Mouse (Mus musculus): Measurements from ENCODE around the gene Grm1. TPM values are rescaled to one million over a fixed set of nuclear protein-coding genes. Genes with fewer than 3 reads are reported as not detected.
"Not testable (repeated sequence)": the region's sequence is repeated elsewhere in the genome, so short reads cannot be mapped to it uniquely, and the experiment has no call there.

Grm1 gene
- total RNA-seq (2022) = under 1 TPM; 0.03 to 0.62 (median 0.15) TPM

DNA sequence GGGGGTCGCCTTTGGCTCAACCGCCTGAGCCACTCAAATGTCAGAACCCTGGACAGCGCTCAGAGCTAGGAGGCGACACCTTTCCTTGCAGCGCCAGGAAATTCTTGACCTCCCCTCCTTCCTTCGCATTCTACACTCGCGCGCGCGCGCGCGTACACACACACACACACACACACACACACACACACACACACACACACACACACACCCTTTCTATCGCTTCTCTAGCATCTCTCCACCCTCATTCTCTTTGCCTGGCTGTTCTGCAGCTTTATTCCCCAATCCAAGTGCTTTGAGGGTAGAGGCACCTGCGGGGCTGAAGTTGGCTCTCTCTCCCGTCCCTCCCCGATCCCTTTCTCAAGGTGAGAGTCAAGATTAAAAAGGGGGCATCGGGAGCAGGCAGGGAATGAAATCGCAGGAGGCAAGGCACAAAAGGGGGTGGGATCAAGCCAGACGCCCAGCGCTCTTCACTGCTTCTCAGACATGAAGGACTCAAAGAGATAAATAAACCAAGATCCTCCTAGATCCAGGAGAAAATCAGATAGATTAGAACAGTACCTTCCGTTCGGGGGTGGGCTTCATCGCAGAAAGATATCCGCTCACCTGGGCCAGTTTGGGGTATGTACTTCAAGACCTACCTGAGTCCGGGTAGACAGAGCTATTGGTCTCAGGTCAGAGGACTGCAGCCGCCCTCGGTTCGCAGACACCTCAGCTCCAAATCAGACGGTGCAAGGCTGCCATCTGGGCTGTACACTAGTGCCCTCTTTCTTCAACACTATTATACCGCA is at the start of gene Grm1:
TSS of gene Grm1 (minus strand) at position 746 of the 788 bp plus-strand sequence.
- no peak for DNase-seq

DNA sequence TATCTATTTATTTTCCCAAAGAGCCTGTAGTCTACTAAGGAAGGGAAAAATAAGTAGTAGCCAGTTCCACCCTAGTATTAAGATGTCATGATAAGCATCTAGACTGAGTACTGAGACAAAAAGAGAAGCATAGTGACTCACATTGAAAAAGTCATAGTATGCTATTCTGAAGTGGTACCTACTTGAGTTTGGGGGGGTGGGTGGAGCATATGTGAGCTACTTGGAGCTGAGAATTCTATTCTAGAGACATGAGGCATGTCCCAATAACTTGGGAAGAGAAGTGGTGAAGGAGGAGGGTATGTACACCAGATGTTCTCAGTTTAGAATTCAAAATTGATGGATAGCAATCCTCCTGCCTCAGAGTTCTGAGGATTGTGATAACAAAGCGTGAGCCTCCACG is 39.6 kb upstream of the Grm1 start:
- no peak for DNase-seq

DNA sequence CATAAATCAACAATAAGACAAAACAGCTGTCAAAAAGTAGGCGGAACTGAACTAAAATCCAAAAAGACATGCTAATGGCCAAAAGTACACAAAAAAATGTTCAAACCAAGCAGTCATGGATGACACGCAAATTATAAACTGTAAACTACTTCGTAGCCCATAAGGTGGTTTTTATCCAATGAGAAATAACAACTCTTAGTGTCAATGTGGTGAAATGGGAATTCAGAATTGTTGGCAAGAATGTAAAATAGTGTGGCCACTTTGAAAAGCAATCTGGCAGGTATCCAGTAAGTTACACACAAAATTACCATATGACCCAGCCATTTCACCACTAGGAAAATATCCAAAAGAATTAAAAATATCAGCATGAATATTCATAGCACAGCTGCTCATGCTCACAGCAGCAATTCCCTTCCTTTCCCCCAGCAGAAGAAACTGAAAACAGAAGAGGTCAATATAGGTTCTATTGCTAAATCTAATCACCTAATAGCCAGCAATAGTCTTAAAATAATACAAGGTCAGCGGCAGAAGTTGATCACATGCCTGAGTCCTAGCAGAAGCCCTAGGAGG is 16.4 kb upstream of the Grm1 start:
- no peak for DNase-seq

DNA sequence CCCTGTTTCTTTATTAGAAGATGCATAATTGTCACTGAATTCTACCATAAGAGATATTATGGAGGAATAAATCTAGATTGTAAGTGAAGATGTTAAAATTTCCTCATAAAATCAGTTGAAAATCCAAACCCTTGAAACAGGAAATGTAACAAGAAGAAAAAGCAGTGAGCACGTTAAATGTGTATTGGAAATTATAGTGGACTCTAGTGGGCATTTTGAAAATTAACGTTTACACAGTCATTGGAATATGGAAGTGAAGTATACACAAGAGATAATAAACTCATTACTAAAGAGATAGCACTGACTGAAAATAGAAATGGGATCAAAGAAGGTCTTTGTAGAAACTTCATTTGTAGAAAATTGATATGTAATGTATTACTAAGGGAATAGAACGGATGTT is 4.2 kb upstream of the Grm1 start:
- no peak for DNase-seq

DNA sequence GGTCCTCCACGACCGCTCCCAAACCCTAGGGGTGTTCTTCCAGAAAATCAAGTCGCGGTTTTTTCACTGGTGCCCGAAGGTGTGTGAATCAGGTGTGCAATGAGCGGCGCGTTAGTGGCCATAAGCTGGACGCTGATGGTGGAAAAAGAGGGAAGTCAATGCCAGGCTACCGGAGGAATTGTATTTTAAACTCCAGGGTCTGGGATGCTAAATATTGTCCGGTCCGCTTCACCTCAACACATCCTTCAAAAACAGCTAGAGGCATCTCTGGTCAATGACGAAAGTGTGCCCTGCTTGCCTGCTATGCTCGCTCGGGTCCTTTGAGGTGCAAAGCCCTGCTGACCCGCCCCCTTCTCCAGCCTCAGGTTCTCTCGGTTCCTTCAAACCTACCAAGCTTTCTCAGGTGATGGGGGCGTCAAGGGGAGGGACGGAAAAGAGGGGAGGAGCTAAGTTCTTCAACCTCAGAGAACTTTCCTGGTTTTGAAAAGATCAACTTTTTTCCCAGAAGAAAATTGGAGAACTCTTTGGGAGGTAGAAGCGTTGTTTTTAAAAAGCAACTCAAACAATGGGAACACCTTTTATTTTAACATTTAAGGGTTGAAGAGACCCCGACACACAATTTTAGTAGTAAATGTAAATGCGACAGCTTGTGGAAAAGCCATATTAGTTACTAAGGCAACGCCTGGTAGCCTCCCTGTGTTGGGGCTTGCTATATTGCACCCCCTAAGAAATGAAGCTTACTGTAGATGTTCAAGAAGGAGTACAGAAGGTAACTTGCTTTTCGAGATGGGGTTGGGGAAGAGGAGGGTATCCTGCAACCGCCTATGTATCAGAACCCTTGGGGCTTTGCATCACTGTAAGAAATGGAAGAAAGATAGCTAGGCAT is 1.2 kb downstream of the Grm1 start:
- DNase-seq = no peak

DNA sequence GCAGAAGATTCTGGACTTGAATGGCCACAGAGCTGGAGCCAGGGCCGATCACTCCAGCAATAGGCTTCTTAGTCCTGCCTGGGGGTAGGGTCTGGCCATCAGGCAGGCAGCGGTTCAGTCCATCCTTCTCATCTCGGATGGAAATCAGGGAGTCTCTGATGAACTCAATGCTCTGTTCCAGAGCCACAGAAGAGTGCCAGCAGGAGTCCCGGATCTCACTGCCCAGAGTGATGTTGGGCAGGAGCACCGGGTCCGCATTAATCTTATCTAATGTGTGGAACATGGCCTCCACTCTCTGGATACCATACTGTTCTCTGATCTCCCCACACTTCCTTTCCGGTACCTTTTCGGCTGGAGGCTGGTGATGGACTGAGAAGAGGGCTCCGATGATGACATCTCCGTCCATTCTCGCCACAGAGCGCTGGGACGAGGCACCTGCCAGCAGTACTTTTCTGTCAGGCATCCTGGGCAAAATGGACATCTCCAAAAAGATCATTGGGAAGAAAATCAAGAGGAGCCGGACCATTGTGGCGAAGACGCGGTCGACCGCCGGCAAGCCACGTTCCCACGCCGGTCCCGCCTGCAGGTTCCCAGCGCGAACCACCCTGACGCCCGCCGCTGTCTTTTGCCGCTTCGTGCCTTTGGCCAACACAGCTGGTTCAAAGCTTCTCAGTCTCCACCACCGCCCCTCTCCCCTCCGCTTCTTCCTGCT is 2.0 kb downstream of the Grm1 start:
- DNase-seq = no peak

GRCm38 (mm10) chr10:11079506-11079905 is 2.6 kb downstream of the Grm1 start:
- no peak for DNase-seq

- no peak for DNase-seq
Measured at GRCm38 (mm10) chr10:11065136-11065535, 17.0 kb downstream of the Grm1 start.

GRCm38 (mm10) chr10:11061318-11062071 is 20.7 kb downstream of the Grm1 start:
- no peak for DNase-seq

- no peak for DNase-seq
Measured at GRCm38 (mm10) chr10:11049361-11049760, 32.8 kb downstream of the Grm1 start.

DNA sequence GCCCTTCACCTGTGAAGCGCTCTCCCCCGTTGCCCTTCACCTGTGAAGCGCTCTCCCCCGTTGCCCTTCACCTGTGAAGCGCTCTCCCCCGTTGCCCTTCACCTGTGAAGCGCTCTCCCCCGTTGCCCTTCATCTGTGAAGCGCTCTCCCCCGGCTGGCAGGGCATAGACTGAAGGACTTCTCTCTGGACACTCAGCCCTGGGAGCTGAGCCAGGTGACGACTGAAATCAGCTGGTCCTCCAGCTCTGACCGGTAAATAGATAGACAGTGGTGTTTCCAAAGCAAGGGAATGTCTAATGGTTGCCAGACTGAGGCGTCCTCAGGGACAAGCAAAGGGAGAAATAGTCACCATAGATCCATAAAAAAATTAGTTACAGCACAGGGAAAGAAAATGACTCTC is 36.7 kb downstream of the Grm1 start:
- not testable (repeated sequence) for DNase-seq

GRCm38 (mm10) chr10:11044455-11045106 is 37.6 kb downstream of the Grm1 start:
- no peak for DNase-seq

- DNase-seq = no peak
Measured at GRCm38 (mm10) chr10:11039323-11039722, 42.8 kb downstream of the Grm1 start.

DNA sequence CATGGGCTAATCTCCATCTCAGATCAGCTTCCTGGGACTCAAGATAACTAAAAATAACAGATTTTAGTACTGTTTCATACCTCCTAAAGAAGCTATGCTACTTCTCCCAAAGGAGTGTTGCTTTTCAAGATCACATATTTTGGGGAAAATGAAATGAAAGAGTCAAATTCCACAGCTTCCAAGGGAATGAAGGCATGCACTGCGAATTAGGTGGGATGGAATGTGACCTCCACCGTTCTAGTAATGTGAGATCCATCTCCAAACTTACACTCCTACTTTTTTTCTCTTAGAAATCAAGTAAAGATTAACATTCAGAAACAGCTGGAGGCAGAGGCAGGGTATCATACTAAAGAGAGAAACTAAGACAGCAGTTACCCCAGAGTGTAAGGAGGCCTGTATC is 49.9 kb downstream of the Grm1 start:
- no peak for DNase-seq

DNA sequence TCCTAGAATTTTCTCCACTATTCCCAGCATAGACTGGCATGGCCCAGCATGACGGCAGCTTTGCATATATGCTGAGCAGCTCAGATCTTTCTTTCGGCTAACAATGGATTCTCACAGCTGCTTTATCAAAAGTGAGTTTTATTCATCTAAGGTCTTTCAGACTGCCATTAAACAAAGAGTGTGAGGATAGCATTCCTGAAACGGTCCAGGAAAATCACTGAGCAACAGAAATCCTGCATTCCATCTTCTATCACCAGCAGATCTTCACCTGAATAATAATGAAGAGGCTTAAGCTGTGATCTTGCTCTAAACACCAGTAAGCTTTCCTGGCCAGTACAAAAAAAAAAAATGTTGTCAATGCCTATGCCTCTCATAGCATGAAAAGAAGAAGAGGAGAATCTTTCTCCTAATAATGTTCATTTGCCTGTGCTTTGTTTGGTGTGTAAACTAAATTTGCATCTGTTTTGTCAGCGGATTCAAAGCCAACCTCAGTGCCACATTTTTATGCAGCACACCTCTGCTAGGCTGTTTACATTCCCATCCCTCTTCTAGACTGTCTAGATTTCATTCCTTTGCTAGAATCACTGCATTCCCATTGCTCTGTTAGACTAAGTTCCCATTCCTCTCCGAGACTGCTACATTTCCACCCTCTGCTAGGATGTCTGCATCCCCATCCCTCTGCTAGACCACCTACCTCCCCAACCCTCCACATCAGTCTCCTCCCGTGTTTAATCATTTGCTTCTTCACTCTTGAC is 56.2 kb downstream of the Grm1 start:
- no peak for DNase-seq

DNA sequence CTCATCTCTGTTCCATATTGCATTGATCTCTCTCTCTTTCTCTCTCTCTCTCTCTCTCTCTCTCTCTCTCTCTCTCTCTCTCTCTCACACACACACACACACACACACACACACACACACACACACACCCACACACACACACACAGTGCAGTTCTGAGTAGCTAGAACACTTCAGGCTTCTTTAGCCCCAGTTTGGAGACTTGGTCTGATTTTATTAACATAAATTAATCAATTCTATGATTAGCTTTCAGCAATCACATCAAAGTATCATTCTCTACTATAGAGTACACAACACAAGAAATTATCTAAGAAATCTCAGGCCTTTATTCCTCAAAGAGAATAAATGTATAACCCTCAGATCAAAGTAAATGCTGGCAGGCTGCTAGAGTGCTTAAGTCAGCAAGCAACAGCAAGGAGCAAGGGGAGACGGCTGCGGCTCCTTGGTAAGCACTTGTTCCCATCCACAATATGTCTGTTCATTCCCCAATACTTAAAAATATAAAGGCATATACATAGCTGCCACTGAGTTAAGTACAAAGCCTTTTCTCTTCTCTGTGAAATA is 63.1 kb downstream of the Grm1 start:
- no peak for DNase-seq

- no peak for DNase-seq
Measured at GRCm38 (mm10) chr10:11013653-11014052, 68.5 kb downstream of the Grm1 start.

DNA sequence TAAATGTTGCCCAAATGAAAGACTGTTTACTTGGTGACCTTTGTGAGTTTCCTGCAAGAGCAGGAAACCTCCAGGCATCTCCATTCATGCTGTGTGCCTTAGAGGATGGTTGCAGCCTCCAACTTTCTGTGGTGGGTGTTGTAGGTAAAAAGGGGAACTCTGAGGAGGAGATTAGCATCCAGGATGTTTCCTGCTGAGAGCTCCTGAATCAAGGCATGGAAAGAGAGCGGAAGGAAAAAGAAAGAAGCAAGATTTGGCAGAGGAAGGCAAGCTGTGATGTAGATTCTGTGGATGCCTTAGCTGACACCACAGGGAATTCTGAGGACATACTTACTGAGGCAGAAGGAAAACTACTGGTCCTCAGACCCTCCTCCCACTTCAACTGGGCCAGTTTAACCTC is 85.4 kb downstream of the Grm1 start:
- no peak for DNase-seq

GRCm38 (mm10) chr10:10991708-10992107 is 90.4 kb downstream of the Grm1 start:
- no peak for DNase-seq

- DNase-seq = no peak
Measured at GRCm38 (mm10) chr10:10971311-10971710, 110.8 kb downstream of the Grm1 start.
